Mouse (Mus musculus) lung, embryonic 14.5 days (tissue): ENCODE data around the gene Fstl1. TPM values are rescaled to one million over a fixed set of nuclear protein-coding genes. Genes with fewer than 3 reads are reported as not detected.

Experiments used
- ATAC-seq: fragments of 200-750 bp; cut with Nextera tagmentation; 2 replicates; pipeline ENCODE4 v1.8.0; 2017; ENCODE audit warnings: mild to moderate bottlenecking, moderate TSS enrichment, moderate library complexity; ENCODE audit not compliant: insufficient read depth
- DNase-seq: peaks from one replicate; pipeline ENCODE4 v3.0.0-alpha.2; 2015
- H3K27ac ChIP-seq: fragments of 300-500 bp; sonication (generic); 2 replicates; pipeline ENCODE4 v1.5.1; 2014; ENCODE audit warnings: low read depth, mild to moderate bottlenecking, moderate library complexity
- H3K27me3 ChIP-seq: fragments of 300-500 bp; sonication (generic); 2 replicates; pipeline ENCODE4 v1.6.1; 2014; ENCODE audit warnings: low read length, control low read depth; ENCODE audit not compliant: insufficient read depth
- H3K36me3 ChIP-seq: fragments of 300-500 bp; sonication (generic); 2 replicates; pipeline ENCODE4 v1.6.1; 2014; ENCODE audit warnings: control low read depth; ENCODE audit not compliant: insufficient read depth
- H3K4me1 ChIP-seq: fragments of 300-500 bp; sonication (generic); 2 replicates; pipeline ENCODE4 v1.6.1; 2014; ENCODE audit warnings: antibody characterized with exemption, control low read depth; ENCODE audit not compliant: insufficient read depth
- H3K4me2 ChIP-seq: fragments of 300-500 bp; sonication (generic); 2 replicates; pipeline ENCODE4 v1.6.1; 2014; ENCODE audit warnings: mild to moderate bottlenecking
- H3K4me3 ChIP-seq: fragments of 300-500 bp; sonication (generic); 2 replicates; pipeline ENCODE4 v1.5.1; 2014; ENCODE audit warnings: low read depth, low read length
- H3K9ac ChIP-seq: fragments of 300-500 bp; sonication (generic); 2 replicates; pipeline ENCODE4 v1.6.1; 2014
- H3K9me3 ChIP-seq: fragments of 300-500 bp; sonication (generic); 2 replicates; pipeline ENCODE4 v1.6.1; 2016; ENCODE audit warnings: low read depth, low read length, control low read depth
- CTCF ChIP-seq: IDR thresholded peaks from 2 replicates; pipeline ENCODE4 v1.5.1; 2016; ENCODE audit warnings: antibody characterized with exemption, low read depth
- WGBS: fragments of 180-500 bp; shearing (Covaris S2); extraction: QIAGEN DNeasy Blood & Tissue Kit; methylation state at CpG from one replicate; pipeline ENCODE4 v1.1.7; 2014; 5-methylcytosine and 5-hydroxymethylcytosine counted together
- polyA plus RNA-seq: library from polyadenylated mRNA; unstranded; fragments of >200 nt; fragmentation: Nextera tagmentation; extraction: Ambion mirVana; gene quantifications from 2 replicates; pipeline ENCODE4 v1.2.1, GENCODE M21; 2014

The Fstl1 gene
- polyA plus RNA-seq, 1 experiment from 2014 or later, result 460 TPM

GRCm38 (mm10) chr16:37787558-37788194 lies 11.0 kb downstream of the Fstl1 start:
- Histone ChIP-seq H3K36me3 (peaks cover 23% of the 10 kb centered on the region), H3K4me2 (peak overlapping the region; percentile 40), H3K4me1 (peaks cover 38% of the 10 kb centered on the region), H3K27ac (peak overlapping the region; percentile 98), H3K9me3 (no peaks in the 10 kb centered on the region), H3K4me3 (no peak overlapping the region), H3K9ac (peak overlapping the region; percentile 37), H3K27me3 (no peaks in the 10 kb centered on the region)
- DNase-seq (peak; percentile 72), ATAC-seq (peak; percentile 28; the same call in 1 of the 2 replicates)
- TF ChIP-seq CTCF, result no peak
- WGBS, result 27% methylated on average over 9 of the region's 9 CpGs

GRCm38 (mm10) chr16:37788367-37789014 lies 11.8 kb downstream of the Fstl1 start:
- no peak overlapping the region for H3K4me3 ChIP-seq
- DNase-seq (peak; percentile 97), ATAC-seq (peak; percentile 97)
- 0 out of 2 replicates have a peak, but pooled peaks have one; percentile 8 for TF ChIP-seq CTCF
- no peaks in the 10 kb centered on the region for H3K27me3 ChIP-seq
- peak overlapping the region; percentile 40; the same call in 1 of the 2 replicates for H3K4me2 ChIP-seq
- H3K9ac ChIP-seq, result peak overlapping the region; percentile 37
- no peaks in the 10 kb centered on the region for H3K9me3 ChIP-seq
- H3K27ac ChIP-seq, result peak overlapping the region; percentile 98
- 11% methylated on average over 12 of the region's 12 CpGs for WGBS
- H3K4me1 ChIP-seq, result peaks cover 38% of the 10 kb centered on the region
- H3K36me3 ChIP-seq, result peaks cover 24% of the 10 kb centered on the region

GRCm38 (mm10) chr16:37789015-37789381 lies 12.3 kb downstream of the Fstl1 start:
- no peaks in the 10 kb centered on the region for H3K9me3 ChIP-seq
- H3K4me1 ChIP-seq, result peaks cover 38% of the 10 kb centered on the region
- H3K36me3 ChIP-seq, result peaks cover 27% of the 10 kb centered on the region
- ATAC-seq (peak; percentile 19; the same call in 1 of the 2 replicates), DNase-seq (peak; percentile 67)
- H3K27me3 ChIP-seq, result no peaks in the 10 kb centered on the region
- WGBS, result 30% methylated on average over 6 of the region's 6 CpGs
- no peak for TF ChIP-seq CTCF
- H3K4me2 ChIP-seq, result peak overlapping the region; percentile 40; the same call in 1 of the 2 replicates
- H3K4me3 ChIP-seq, result no peak overlapping the region
- H3K27ac ChIP-seq, result peak overlapping the region; percentile 98
- peak overlapping the region; percentile 2; the same call in 1 of the 2 replicates for H3K9ac ChIP-seq

- Histone ChIP-seq H3K4me1 (peaks cover 36% of the 10 kb centered on the region), H3K4me3 (no peak overlapping the region), H3K27ac (peak overlapping the region; percentile 98), H3K4me2 (peak overlapping the region; percentile 18; the same call in 1 of the 2 replicates), H3K9ac (0 out of 2 replicates have a peak overlapping the region, but pooled peaks have one; percentile 2), H3K9me3 (no peaks in the 10 kb centered on the region), H3K36me3 (peaks cover 26% of the 10 kb centered on the region), H3K27me3 (no peaks in the 10 kb centered on the region)
- DNase-seq (no peak), ATAC-seq (no peak)
- no peak for TF ChIP-seq CTCF
- WGBS, result 66% methylated on average over 6 of the region's 6 CpGs
Observed at GRCm38 (mm10) chr16:37789394-37789920, 12.8 kb downstream of the Fstl1 start.

- Histone ChIP-seq H3K36me3 (peaks cover 25% of the 10 kb centered on the region), H3K4me1 (peaks cover 36% of the 10 kb centered on the region), H3K27ac (peak overlapping the region; percentile 98), H3K9ac (no peak overlapping the region), H3K27me3 (no peaks in the 10 kb centered on the region), H3K4me3 (no peak overlapping the region), H3K4me2 (peak overlapping the region; percentile 18; the same call in 1 of the 2 replicates), H3K9me3 (no peaks in the 10 kb centered on the region)
- no peak for ATAC-seq
- TF ChIP-seq CTCF, result no peak
- peak; percentile 66 for DNase-seq
- 45% methylated on average over 12 of the region's 12 CpGs for WGBS
Observed at GRCm38 (mm10) chr16:37790008-37790780, 13.5 kb downstream of the Fstl1 start.

GRCm38 (mm10) chr16:37790781-37791175 lies 14.1 kb downstream of the Fstl1 start:
- no peak for TF ChIP-seq CTCF
- no peak for ATAC-seq
- H3K36me3 ChIP-seq, result peaks cover 25% of the 10 kb centered on the region
- no peak overlapping the region for H3K9ac ChIP-seq
- H3K27me3 ChIP-seq, result no peaks in the 10 kb centered on the region
- H3K9me3 ChIP-seq, result no peaks in the 10 kb centered on the region
- DNase-seq, result no peak
- 60% methylated on average over 8 of the region's 8 CpGs for WGBS
- peaks cover 36% of the 10 kb centered on the region for H3K4me1 ChIP-seq
- H3K27ac ChIP-seq, result peak overlapping the region; percentile 98
- no peak overlapping the region for H3K4me3 ChIP-seq
- H3K4me2 ChIP-seq, result peak overlapping the region; percentile 18; the same call in 1 of the 2 replicates
